Mouse (Mus musculus): ENCODE measurements around the gene Sept6. TPM values are rescaled to one million over a fixed set of nuclear protein-coding genes. Genes with fewer than 3 reads are reported as not detected.

Gene Sept6
- total RNA-seq (2021), result 10 to 100 TPM; 44.5 to 47.9 TPM

DNA sequence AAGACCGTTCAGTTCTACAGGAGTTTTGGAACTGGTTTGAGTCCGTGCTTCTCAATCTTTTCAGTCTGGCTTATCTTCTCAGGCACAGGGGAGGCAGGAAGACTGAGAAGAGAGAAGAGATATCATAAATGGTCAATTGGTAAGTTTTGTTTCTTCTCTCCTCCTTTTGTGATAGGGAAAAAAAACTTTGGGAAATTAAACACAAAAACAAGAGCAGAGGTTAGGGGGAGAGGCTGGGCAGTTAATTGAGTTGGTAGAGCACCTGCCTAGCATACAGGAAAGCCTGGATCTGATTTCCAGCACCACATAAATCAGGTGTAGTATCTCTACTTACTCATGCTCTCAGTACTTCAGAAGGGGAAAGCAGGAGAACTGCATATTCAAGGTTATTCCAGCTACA lies at the start of gene Sept6:
TSS of gene Sept6 (minus strand) at position 101 of the 400 bp plus-strand sequence.
- DNase-seq, result no peak

- peak; percentile 40 for DNase-seq
These were observed 36.8 kb upstream of the Sept6 start for GRCm38 (mm10) chrX:37028378-37028777.

- DNase-seq, result peak; percentile 24
These were observed 32.2 kb upstream of the Sept6 start for GRCm38 (mm10) chrX:37023652-37024309.

GRCm38 (mm10) chrX:37022690-37023089 lies 31.1 kb upstream of the Sept6 start:
- peak; percentile 76 for DNase-seq

DNA sequence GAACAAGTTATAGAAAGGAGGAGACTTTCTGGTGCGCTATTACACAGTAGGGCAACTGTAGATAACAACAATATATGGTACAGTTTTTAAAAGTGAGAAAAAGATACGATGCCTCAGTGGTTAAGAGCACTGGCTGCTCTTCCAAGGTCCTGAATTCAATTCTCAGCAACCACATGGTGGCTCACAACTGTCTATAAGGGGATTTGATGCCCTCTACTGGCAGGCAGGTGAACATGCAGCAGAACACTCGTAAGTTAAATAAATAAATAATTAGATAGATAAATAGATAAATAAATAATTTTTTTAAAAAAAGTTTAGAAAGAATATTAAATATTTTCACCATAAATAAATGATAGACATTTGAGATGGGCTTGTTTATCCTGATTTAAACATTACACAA lies 27.5 kb upstream of the Sept6 start:
- DNase-seq, result no peak

DNA sequence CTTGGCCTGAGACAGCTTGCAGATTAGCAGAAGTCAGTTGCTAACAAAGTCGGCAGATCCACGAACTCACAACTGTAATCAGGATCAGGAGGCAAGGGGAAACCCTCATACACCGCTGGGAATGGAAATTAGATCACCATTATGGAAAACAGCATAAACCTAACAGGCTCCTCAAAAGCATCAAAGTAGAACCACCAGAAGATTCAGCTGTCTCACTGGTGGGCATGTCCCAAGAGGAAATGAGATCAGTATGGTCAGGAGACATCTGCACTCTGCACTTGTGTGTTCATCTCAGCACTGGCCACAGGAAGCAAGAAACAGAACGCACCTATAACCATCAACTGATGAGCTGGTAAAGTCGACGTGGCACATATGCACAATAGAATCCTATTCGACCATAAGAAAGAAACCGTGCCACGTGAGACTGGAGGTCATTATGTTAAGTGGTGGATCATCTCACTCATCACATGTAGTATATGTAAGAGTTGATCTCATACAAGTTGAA lies 26.6 kb upstream of the Sept6 start:
- no peak for DNase-seq

DNA sequence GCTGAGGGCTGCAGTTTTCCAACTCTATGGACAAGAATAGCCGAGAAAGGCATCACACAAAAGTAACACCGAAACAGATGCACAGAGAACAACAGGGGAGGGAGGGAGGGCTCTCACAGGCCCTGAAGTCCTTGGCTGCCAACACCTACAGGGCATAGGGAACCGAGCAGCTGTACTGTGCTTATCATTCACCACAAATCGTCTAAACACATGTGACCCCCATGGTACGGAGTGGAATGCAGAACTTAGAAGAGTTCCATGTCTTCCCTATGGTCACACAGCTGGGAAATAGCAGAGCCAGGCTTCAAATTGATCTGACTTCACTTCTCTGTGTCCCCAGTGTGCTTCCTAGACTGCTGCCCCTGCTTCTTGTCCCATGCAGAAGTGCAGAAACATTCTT lies 22.3 kb upstream of the Sept6 start:
- no peak for DNase-seq

- DNase-seq, result no peak
These were observed 555 bp downstream of the Sept6 start for GRCm38 (mm10) chrX:36991039-36991438.

GRCm38 (mm10) chrX:36989752-36990404 lies 1.7 kb downstream of the Sept6 start:
- DNase-seq, result no peak

- DNase-seq, result peak; percentile 75
These were observed 2.3 kb downstream of the Sept6 start for GRCm38 (mm10) chrX:36989234-36989751.

DNA sequence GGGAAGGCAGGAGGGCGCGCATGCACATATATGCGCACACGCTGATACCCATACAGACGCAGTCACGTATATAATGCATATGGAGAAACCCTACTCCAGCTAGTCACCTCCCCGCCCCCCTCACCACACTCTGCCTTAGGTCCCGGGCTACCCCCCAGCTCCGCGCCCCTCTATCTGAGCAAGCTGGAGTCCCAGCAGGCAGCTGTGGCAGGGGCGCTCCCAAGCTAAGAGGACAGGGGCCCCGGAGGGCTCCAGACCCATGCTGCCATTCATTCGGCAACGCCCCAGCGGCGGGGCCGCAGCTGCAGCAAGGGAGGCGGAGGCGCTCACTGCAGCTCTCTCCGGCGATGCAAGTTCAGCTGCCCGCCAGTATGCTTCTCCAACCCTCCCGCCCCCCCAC lies 2.8 kb downstream of the Sept6 start:
- DNase-seq, result peak; percentile 28

GRCm38 (mm10) chrX:36987851-36988250 lies 3.7 kb downstream of the Sept6 start:
- DNase-seq, result no peak

DNA sequence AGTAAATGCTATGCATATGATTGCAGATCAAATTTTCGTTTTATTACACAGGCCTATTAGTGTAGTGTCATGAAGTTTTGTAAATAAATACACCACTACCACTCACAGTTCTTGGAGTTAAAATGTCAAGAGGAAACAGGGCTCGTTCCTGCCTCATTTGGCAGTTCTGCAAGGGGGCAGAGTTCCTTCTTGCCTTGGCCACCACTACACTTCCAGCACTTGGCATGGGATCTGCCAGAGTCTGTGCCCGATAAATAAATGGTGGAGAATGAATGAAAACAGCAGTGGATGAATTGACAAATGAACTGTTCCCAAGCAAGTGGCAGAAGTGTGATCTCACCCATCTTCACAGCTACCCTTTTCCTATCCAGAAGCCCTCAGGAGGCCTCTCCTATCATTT lies 6.6 kb downstream of the Sept6 start:
- DNase-seq, result no peak

- DNase-seq, result no peak
These were observed 7.8 kb downstream of the Sept6 start for GRCm38 (mm10) chrX:36983654-36984311.

DNA sequence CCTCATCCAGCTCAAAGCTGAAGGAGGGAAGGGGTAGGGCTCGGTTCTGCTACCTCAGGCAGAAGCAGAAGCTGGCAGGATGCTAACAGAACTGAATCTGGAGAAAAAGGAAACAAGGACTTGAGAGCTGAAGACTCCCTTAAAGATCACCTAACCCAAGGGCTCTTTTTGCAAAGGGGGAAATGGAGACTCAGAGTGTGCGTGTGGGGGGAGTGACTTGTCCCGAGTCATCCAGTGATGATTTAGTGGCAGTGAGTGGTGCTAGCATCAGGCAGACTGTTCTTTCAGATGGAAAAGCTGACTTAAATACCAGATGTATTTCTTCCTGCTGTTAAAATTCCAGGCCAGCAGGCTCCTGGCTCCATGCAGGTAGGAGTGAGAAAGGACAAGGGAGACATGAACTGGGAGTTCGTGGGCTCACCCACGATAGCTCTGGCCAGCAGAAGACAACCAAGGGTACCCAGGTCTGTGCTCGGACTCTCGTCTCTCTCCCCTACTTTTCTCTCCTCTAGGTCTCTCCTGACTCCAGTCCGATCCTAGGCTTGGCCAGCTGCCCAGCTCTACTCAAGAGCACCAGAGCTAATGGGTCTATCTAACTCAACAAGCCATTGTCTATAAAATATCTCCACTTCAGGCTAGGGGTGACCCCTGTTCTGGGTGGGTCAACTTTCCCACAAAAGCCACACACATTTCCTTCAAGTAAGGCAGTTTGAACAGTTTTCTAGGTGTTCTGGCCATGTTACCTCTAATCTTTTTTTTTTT lies 8.5 kb downstream of the Sept6 start:
- peak; percentile 57 for DNase-seq

DNA sequence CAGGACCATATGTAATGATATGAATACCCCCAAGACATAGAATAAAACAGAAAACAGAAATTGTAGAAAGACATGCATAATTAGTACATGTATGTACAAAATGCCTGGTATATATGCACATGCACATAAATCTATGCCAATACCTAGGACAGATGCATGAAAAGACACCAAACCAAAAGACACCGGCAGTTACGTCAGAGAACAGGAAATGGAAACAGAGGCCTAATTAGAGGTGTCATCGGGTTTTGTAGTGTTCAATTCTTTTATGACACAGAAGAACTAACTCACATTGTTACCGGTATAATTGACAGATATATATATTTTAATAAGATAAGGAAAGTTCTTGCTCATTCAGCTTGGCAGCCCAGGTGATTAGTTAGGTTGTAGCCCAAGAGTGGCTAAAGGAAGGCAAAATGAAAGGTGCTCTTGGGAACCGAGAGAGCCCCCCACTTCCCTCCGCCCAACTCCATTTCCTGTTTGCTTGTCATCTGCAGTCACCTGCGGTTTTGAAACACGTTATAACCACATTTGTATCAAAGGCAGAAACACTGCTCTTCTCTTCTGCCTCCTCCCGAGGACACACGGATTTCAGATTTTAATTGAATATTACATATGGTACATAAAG lies 10.9 kb downstream of the Sept6 start:
- DNase-seq, result no peak

- no peak for DNase-seq
These were observed 13.7 kb downstream of the Sept6 start for GRCm38 (mm10) chrX:36977863-36978262.

DNA sequence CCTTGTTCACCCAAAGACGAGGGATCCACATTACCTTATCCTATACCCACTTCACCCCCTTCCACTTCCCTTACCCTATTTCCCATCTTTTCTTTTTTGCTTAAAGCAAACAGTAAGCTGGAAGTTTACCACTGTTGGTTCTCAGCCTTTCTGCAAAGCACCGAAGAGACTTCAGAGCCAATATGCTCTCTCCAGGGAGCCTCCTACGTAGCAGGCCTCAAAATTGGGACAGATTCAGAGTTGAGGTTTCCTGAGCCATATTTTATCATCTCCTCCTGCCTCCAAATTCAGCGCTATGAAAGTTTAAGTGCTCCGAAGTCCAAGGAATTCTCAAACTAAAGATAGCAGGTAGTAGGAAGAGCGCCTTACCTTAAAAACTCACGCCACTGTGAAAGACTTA lies 14.6 kb downstream of the Sept6 start:
- DNase-seq, result no peak

- no peak for DNase-seq
These were observed 15.3 kb downstream of the Sept6 start for GRCm38 (mm10) chrX:36976272-36976671.

DNA sequence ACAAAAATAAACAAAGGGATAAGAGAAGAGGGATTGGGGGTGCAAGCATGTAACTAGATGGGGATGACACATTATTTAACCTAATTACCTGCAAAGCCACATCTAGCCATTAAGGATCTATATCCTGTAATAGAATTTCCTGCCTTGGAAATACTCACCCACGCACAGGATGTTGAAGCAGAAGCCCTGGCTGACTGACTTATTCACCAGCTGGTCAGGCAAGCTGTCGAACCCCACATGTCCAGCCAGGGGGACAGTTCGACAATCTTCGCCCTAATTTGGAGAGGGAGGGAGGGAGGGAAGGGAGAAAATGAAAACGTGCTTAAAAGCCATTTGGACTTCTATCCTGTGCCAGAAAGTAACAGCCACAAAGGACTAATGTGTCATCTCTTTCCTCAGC lies 16.7 kb downstream of the Sept6 start:
- no peak for DNase-seq

DNA sequence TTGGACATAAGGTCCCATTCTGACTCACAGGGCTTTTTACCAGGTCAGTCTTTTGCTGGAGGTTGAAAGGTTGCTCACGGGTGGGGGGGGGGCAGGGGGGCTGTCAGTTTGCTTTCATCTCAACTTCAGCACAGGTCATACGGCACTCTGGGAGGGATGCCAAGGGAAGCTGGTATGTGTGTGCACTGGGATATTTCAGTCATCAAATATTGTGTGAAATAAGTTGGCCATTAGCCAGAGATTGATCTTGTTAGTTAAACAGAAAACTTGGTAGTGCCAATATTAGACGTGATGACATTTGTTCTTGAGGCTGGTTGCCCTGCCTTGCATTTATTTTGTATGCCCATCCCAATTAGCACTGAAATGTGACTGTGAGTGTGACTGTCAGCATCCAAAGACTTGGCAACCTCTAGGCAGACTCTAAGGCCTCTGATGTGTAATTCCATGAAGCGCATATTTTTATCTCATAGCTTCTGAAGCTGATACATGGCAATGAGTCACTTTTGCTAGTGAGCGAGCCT lies 18.6 kb downstream of the Sept6 start:
- peak; percentile 53 for DNase-seq

DNA sequence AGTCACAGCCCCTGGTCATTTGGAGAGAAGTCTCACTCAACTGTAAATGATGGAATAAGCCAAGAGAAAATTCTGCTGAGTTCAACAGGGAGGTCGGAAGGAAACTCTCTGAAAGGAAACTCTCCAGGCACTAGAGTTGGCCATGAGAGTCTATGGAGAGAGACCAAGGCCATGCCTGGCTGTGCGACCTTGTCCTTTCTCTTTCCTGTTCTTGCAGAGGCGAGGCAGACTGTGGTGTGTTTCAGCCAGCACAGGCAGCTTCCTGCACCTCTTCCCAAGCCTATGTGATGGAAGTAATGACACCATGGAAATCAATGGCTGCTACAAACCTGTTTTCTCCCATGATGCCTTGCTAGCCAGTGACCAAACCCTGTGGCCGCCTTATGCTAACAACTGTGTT lies 20.4 kb downstream of the Sept6 start:
- DNase-seq, result no peak

All from heart, postnatal 4 days (tissue).